Mouse (Mus musculus) hematopoietic stem cell, adult 5-6 weeks (primary cell): ENCODE results near the gene Zfp13. TPM values are rescaled to one million over a fixed set of nuclear protein-coding genes. Genes with fewer than 3 reads are reported as not detected.

Experiments
- total RNA-seq: library from RNA; stranded (forward); fragments of 172-1452, 232-1000 nt; gene quantifications from 2 replicates; pipeline ENCODE4 v1.2.3, GENCODE M21; 2017

The Zfp13 gene
- total RNA-seq, 1 experiment from 2014 or later: not detected

Other genes starting within 250 kb of the Zfp13 start
- not detected in 2 replicates for gene Vmn2r116, start 214.9 kb downstream of the Zfp13 start, total RNA-seq
- not detected in 2 replicates for gene Vmn2r117, start 119.8 kb downstream of the Zfp13 start, total RNA-seq
- gene Zfp213, start 35.2 kb downstream of the Zfp13 start, total RNA-seq: 6.4 and 11.4 TPM in 2 replicates
- gene Zscan10, start 1.4 kb upstream of the Zfp13 start, total RNA-seq: not detected in 2 replicates
- 2.7 and 5.2 TPM in 2 replicates for gene Mmp25, start 45.8 kb upstream of the Zfp13 start, total RNA-seq
- gene Bicdl2, start 61.0 kb upstream of the Zfp13 start, total RNA-seq: not detected in 2 replicates
- 32.0 and 33.6 TPM in 2 replicates for gene Hcfc1r1, start 74.1 kb upstream of the Zfp13 start, total RNA-seq
- 34.0 and 48.2 TPM in 2 replicates for gene Thoc6, start 74.4 kb upstream of the Zfp13 start, total RNA-seq
- gene Tnfrsf12a, start 78.0 kb upstream of the Zfp13 start, total RNA-seq: 6.3 and 24.1 TPM in 2 replicates
- gene Cldn6, start 79.8 kb upstream of the Zfp13 start, total RNA-seq: not detected in 2 replicates
- gene Cldn9, start 84.5 kb upstream of the Zfp13 start, total RNA-seq: not detected in 2 replicates
- not detected in 2 replicates for gene 1520401A03Rik, start 123.3 kb upstream of the Zfp13 start, total RNA-seq
- 13.9 and 14.3 TPM in 2 replicates for gene Pkmyt1, start 126.8 kb upstream of the Zfp13 start, total RNA-seq
- gene Paqr4, start 141.4 kb upstream of the Zfp13 start, total RNA-seq: 2.3 and 3.4 TPM in 2 replicates
- not detected in 2 replicates for gene Kremen2, start 146.3 kb upstream of the Zfp13 start, total RNA-seq
- gene Flywch1, start 172.1 kb upstream of the Zfp13 start, total RNA-seq: 26.3 and 33.2 TPM in 2 replicates
- gene Flywch2, start 186.6 kb upstream of the Zfp13 start, total RNA-seq: 6.3 and 9.1 TPM in 2 replicates
- gene Srrm2, start 191.0 kb upstream of the Zfp13 start, total RNA-seq: 133 and 212 TPM in 2 replicates
- 82.3 and 105 TPM in 2 replicates for gene Elob, start 229.6 kb upstream of the Zfp13 start, total RNA-seq
- 0.65 TPM in 1 of 2 replicates, not detected in the other for gene Prss33, start 236.6 kb upstream of the Zfp13 start, total RNA-seq
- gene Prss32, start 244.4 kb upstream of the Zfp13 start, total RNA-seq: not detected in 2 replicates
- gene Prss41, start 244.7 kb upstream of the Zfp13 start, total RNA-seq: not detected in 2 replicates